Mouse (Mus musculus) heart, embryonic 16.5 days (tissue): ENCODE measurements around the gene Sptssb. TPM values are rescaled to one million over a fixed set of nuclear protein-coding genes. Genes with fewer than 3 reads are reported as not detected.

Experiments used
- ATAC-seq: fragments of 200-750 bp; cut with Nextera tagmentation; replicated peaks from 2 replicates; pipeline ENCODE4 v1.8.0; 2017; ENCODE audit warnings: moderate number of reproducible peaks; ENCODE audit not compliant: insufficient read depth, low FRiP score; ENCODE audit errors: extremely low read depth
- H3K27ac ChIP-seq: fragments of 300-500 bp; sonication (generic); 2 replicates; pipeline ENCODE4 v1.5.1; 2014; ENCODE audit warnings: mild to moderate bottlenecking, low read length, control low read depth, moderate library complexity
- H3K27me3 ChIP-seq: fragments of 300-500 bp; sonication (generic); 2 replicates; pipeline ENCODE4 v1.6.1; 2014; ENCODE audit warnings: low read length, mixed read lengths; ENCODE audit not compliant: control insufficient read depth, insufficient read depth
- H3K36me3 ChIP-seq: fragments of 300-500 bp; sonication (generic); 2 replicates; pipeline ENCODE4 v1.6.1; 2014; ENCODE audit not compliant: control insufficient read depth, insufficient read depth
- H3K4me1 ChIP-seq: fragments of 300-500 bp; sonication (generic); 2 replicates; pipeline ENCODE4 v1.6.1; 2014; ENCODE audit warnings: low read length, mixed read lengths; ENCODE audit not compliant: control insufficient read depth, insufficient read depth
- H3K4me2 ChIP-seq: fragments of 300-500 bp; sonication (generic); 2 replicates; pipeline ENCODE4 v1.6.1; 2014; ENCODE audit warnings: low read depth, mild to moderate bottlenecking, control low read depth, low read length
- H3K4me3 ChIP-seq: fragments of 300-500 bp; sonication (generic); 2 replicates; pipeline ENCODE4 v1.5.1; 2014; ENCODE audit warnings: mild to moderate bottlenecking, control low read depth, low read length
- H3K9ac ChIP-seq: fragments of 300-500 bp; sonication (generic); 2 replicates; pipeline ENCODE4 v1.6.1; 2014; ENCODE audit warnings: low read length, control low read depth
- H3K9me3 ChIP-seq: fragments of 300-500 bp; sonication (generic); replicated peaks from 2 replicates; pipeline ENCODE4 v1.6.1; 2016; ENCODE audit warnings: low read length; ENCODE audit not compliant: control insufficient read depth
- WGBS: fragments of 180-500 bp; shearing (Covaris S2); extraction: QIAGEN DNeasy Blood & Tissue Kit; methylation state at CpG from one replicate; pipeline ENCODE4 v1.1.7; 2014; 5-methylcytosine and 5-hydroxymethylcytosine counted together
- polyA plus RNA-seq: library from polyadenylated mRNA; unstranded; fragments of >200 nt; fragmentation: Nextera tagmentation; extraction: Ambion mirVana; gene quantifications from 2 replicates; pipeline ENCODE4 v1.2.1, GENCODE M21; 2015

Sptssb gene
- 2.6 and 6.6 TPM in 2 replicates for polyA plus RNA-seq

GRCm38 (mm10) chr3:69859858-69860588 is at the start of gene Sptssb:
Gene Sptssb, minus strand, starts transcription at chr3:69859940.
- Histone ChIP-seq H3K27ac (no peak within 1 kb of the TSS), H3K36me3 (no peaks in the 10 kb centered on the region), H3K4me2 (peak within 1 kb of the TSS; percentile 87), H3K9ac (peak within 1 kb of the TSS; percentile 51), H3K27me3 (peaks cover 8% of the 10 kb centered on the region; the same call in 1 of the 2 replicates), H3K4me1 (peaks cover 4% of the 10 kb centered on the region), H3K4me3 (peak within 1 kb of the TSS; percentile 57), H3K9me3 (no peaks in the 10 kb centered on the region)
- ATAC-seq = no peak
- 2% methylated on average over 23 of the region's 24 CpGs for WGBS

GRCm38 (mm10) chr3:69908074-69908473 is 48.3 kb upstream of the Sptssb start:
- no peak for ATAC-seq
- Histone ChIP-seq H3K27me3 (no peaks in the 10 kb centered on the region), H3K9ac (no peak overlapping the region), H3K36me3 (no peaks in the 10 kb centered on the region), H3K9me3 (no peaks in the 10 kb centered on the region), H3K4me1 (no peaks in the 10 kb centered on the region; the same call in 1 of the 2 replicates), H3K27ac (no peak overlapping the region), H3K4me3 (no peak overlapping the region), H3K4me2 (no peak overlapping the region)
- WGBS = 36% methylated on average over 4 of the region's 4 CpGs

- Histone ChIP-seq H3K4me1 (peaks cover 5% of the 10 kb centered on the region; the same call in 1 of the 2 replicates), H3K4me3 (no peak overlapping the region), H3K9ac (no peak overlapping the region), H3K27me3 (no peaks in the 10 kb centered on the region), H3K27ac (no peak overlapping the region), H3K36me3 (no peaks in the 10 kb centered on the region), H3K9me3 (no peaks in the 10 kb centered on the region), H3K4me2 (no peak overlapping the region)
- WGBS = 35% methylated on average over 6 of the region's 6 CpGs
- no peak for ATAC-seq
Measured at GRCm38 (mm10) chr3:69907564-69907963, 47.8 kb upstream of the Sptssb start.

GRCm38 (mm10) chr3:69902787-69903477 is 43.2 kb upstream of the Sptssb start:
- H3K9me3 ChIP-seq = no peaks in the 10 kb centered on the region
- H3K4me1 ChIP-seq = peaks cover 6% of the 10 kb centered on the region; the same call in 1 of the 2 replicates
- H3K36me3 ChIP-seq = no peaks in the 10 kb centered on the region
- H3K27me3 ChIP-seq = no peaks in the 10 kb centered on the region
- H3K9ac ChIP-seq = no peak overlapping the region
- H3K4me3 ChIP-seq = no peak overlapping the region
- no peak for ATAC-seq
- no peak overlapping the region for H3K4me2 ChIP-seq
- no peak overlapping the region for H3K27ac ChIP-seq
- WGBS = 62% methylated on average over 9 of the region's 9 CpGs

GRCm38 (mm10) chr3:69902382-69902781 is 42.6 kb upstream of the Sptssb start:
- Histone ChIP-seq H3K9ac (no peak overlapping the region), H3K36me3 (no peaks in the 10 kb centered on the region), H3K4me3 (no peak overlapping the region), H3K4me1 (peaks cover 6% of the 10 kb centered on the region; the same call in 1 of the 2 replicates), H3K4me2 (no peak overlapping the region), H3K27me3 (no peaks in the 10 kb centered on the region), H3K9me3 (no peaks in the 10 kb centered on the region), H3K27ac (no peak overlapping the region)
- ATAC-seq = no peak
- WGBS = 45% methylated on average over 2 of the region's 2 CpGs

GRCm38 (mm10) chr3:69901874-69902381 is 42.2 kb upstream of the Sptssb start:
- no peak for ATAC-seq
- H3K9me3 ChIP-seq = no peaks in the 10 kb centered on the region
- peaks cover 6% of the 10 kb centered on the region; the same call in 1 of the 2 replicates for H3K4me1 ChIP-seq
- no peak overlapping the region for H3K4me2 ChIP-seq
- no peaks in the 10 kb centered on the region for H3K27me3 ChIP-seq
- H3K27ac ChIP-seq = no peak overlapping the region
- H3K36me3 ChIP-seq = no peaks in the 10 kb centered on the region
- no peak overlapping the region for H3K9ac ChIP-seq
- H3K4me3 ChIP-seq = no peak overlapping the region

GRCm38 (mm10) chr3:69900335-69900734 is 40.6 kb upstream of the Sptssb start:
- no peak overlapping the region for H3K4me2 ChIP-seq
- H3K4me1 ChIP-seq = peaks cover 6% of the 10 kb centered on the region; the same call in 1 of the 2 replicates
- no peak overlapping the region for H3K4me3 ChIP-seq
- WGBS = 47% methylated on average over 5 of the region's 5 CpGs
- H3K9me3 ChIP-seq = no peaks in the 10 kb centered on the region
- H3K27me3 ChIP-seq = no peaks in the 10 kb centered on the region
- no peak overlapping the region for H3K27ac ChIP-seq
- H3K36me3 ChIP-seq = no peaks in the 10 kb centered on the region
- H3K9ac ChIP-seq = no peak overlapping the region
- no peak for ATAC-seq

- H3K36me3 ChIP-seq = no peaks in the 10 kb centered on the region
- no peak overlapping the region for H3K27ac ChIP-seq
- no peak for ATAC-seq
- H3K27me3 ChIP-seq = no peaks in the 10 kb centered on the region
- H3K9me3 ChIP-seq = no peaks in the 10 kb centered on the region
- no peak overlapping the region for H3K4me2 ChIP-seq
- 68% methylated on average over 7 of the region's 8 CpGs for WGBS
- no peak overlapping the region for H3K9ac ChIP-seq
- peaks cover 6% of the 10 kb centered on the region; the same call in 1 of the 2 replicates for H3K4me1 ChIP-seq
- H3K4me3 ChIP-seq = no peak overlapping the region
Measured at GRCm38 (mm10) chr3:69897917-69898594, 38.3 kb upstream of the Sptssb start.
